11 mouse cellular contexts compared by ENCODE assay signal in the genomic region with DNA sequence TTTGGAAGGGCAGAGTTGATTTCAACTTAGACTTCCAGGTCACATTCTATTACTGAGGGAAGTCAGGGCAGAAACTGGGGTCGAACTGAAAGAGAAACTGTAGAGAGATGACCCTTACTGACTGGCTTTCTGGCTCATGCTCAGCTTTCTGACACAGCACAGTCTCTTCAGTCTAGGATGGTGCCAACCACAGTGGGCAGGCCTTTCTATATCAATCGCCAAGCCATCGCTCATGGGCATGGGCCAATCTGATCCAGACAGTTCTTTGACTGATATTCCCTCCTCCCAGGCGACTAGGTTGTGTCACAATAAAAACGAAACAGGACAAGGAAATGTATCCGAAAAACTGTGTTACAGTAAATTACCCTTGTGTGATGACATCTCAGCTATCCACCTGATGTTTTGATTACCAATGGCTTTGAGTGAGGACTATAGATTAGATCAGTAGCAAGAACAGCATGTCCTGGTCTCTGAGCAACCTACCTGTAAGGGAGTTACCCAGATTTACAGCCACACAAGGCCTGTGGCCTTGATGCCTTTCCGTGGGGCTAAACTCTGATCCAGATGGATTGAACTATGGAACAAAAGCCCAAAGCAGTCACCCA.
DNase-seq lines count a peak whose midpoint lies in the region; ATAC-seq and TF ChIP-seq lines count a peak whose summit lies in the region.
"Had no signal": no experiment of that assay in that cellular context is flagged by ENCODE, and none has a peak within 500 bp of the region (broad histone marks: within the 10 kb centered on the region; RNA-seq: fewer than 3 reads in every experiment).

No protein-coding gene starts in this region.

- TF ChIP-seq CTCF in gastrocnemius, adult 2 months (IDR thresholded peaks at IDR 0.05): no peak
- no peak for TF ChIP-seq CTCF in layer of hippocampus, adult 2 months (conservative IDR thresholded peaks at IDR 0.05)

- H3K36me3 ChIP-seq in hindbrain, embryonic 15.5 days: no peaks in the 10 kb centered on the region
- H3K36me3 ChIP-seq: embryonic facial prominence, embryonic 13.5 days; limb, embryonic 15.5 days had no signal

- H3K9me3 ChIP-seq in hindbrain, embryonic 15.5 days: no peaks in the 10 kb centered on the region
- H3K9me3 ChIP-seq: embryonic facial prominence, embryonic 13.5 days; limb, embryonic 15.5 days had no signal

- peak overlapping the region; percentile 38 for H3K4me2 ChIP-seq in hindbrain, embryonic 15.5 days
- H3K4me2 ChIP-seq: embryonic facial prominence, embryonic 13.5 days; limb, embryonic 15.5 days had no signal

- H3K27me3 ChIP-seq in hindbrain, embryonic 15.5 days: no peaks in the 10 kb centered on the region
- H3K27me3 ChIP-seq: embryonic facial prominence, embryonic 13.5 days; limb, embryonic 15.5 days had no signal

- H3K4me1 ChIP-seq in hindbrain, embryonic 15.5 days (replicated peaks): peaks cover 9% of the 10 kb centered on the region; the same call in 1 of the 2 replicates
- H3K4me1 ChIP-seq: embryonic facial prominence, embryonic 13.5 days; limb, embryonic 15.5 days had no signal

- ATAC-seq in hindbrain, embryonic 15.5 days (ENCODE audit: low FRiP score, low read depth): 0 out of 2 replicates have a peak, but pooled peaks have one; percentile 11

- no peak overlapping the region for H3K9ac ChIP-seq in hindbrain, embryonic 15.5 days
- H3K9ac ChIP-seq: embryonic facial prominence, embryonic 13.5 days; limb, embryonic 15.5 days had no signal

- H3K27ac ChIP-seq in gastrocnemius, adult 2 months: peak overlapping the region; percentile 62; the same call in 1 of the 2 replicates
- H3K27ac ChIP-seq in layer of hippocampus, adult 2 months: peak overlapping the region; percentile 59; the same call in 1 of the 2 replicates
- peak overlapping the region; percentile 37; the same call in 1 of the 2 replicates for H3K27ac ChIP-seq in hindbrain, embryonic 15.5 days (replicated peaks)
- H3K27ac ChIP-seq: embryonic facial prominence, embryonic 13.5 days; limb, embryonic 15.5 days had no signal

- WGBS in hindbrain, embryonic 15.5 days: 85% methylated on average over 7 of the region's 7 CpGs

- intact Hi-C loops in gastrocnemius, adult 2 months (cut with DNase I): loop anchor here (10.0 kb wide), 1 partner anchor 474 kb away; no protein-coding TSS in a partner anchor

- no peak for DNase-seq in gastrocnemius, adult 2 months
- DNase-seq in gastrocnemius, postnatal 4 days (ENCODE audit: low spot score in 2 of 2): no peak
- DNase-seq in layer of hippocampus, adult 2 months (ENCODE audit: low spot score in 2 of 2): no peak
- no peak for DNase-seq in layer of hippocampus, postnatal 10 days (ENCODE audit: low spot score in 2 of 2)
- DNase-seq in fat pad, adult 2 months (ENCODE audit: extremely low read depth, low read depth, low spot score): peak; percentile 95
- DNase-seq in adrenal gland, adult 8-10 months: no peak
- no peak for DNase-seq in gastrocnemius, adult 8-10 months (ENCODE audit: low spot score in 2 of 2)
- DNase-seq: gastrocnemius, postnatal 10 days had no signal

- no peak overlapping the region for H3K4me3 ChIP-seq in gastrocnemius, adult 2 months
- H3K4me3 ChIP-seq in layer of hippocampus, adult 2 months: no peak overlapping the region; the same call in 1 of the 2 replicates
- no peak overlapping the region for H3K4me3 ChIP-seq in hindbrain, embryonic 15.5 days
- H3K4me3 ChIP-seq: embryonic facial prominence, embryonic 13.5 days; limb, embryonic 15.5 days had no signal
